Mouse (Mus musculus): ENCODE measurements at regions not wholly inside any gene's neighbourhood (a gene's known extent, or its start where the extent isn't known, plus 50 kb on each side); places are given as distances from the start of the nearest gene placed in this dataset.

DNA sequence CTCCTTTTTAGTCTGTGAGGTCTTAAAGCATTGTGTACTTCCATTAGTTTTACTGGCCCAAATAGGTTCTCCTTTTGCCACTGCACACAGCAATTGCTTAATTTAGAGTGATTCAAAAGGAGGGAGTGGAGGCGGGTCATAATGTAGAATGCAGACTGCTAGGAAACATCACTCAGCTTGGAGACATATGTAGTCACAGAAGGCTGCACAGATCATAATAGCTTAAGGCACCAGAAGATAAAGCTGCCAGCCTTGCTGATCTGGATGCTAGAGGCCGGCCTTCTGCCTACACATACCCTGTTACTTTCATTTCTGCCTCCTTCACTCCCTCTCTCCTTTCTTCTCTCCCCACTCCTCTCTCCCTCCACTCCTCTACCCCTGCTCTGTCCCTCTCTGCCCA lies 508.2 kb downstream of the Gm16223 start:
- no peaks in the 10 kb centered on the region for H3K9me3 ChIP-seq (replicated peaks; ENCODE audit: low read length)
- H3K27ac ChIP-seq (ENCODE audit: insufficient read depth, low read depth): no peak overlapping the region
- in situ Hi-C loops (cut with MboI; ENCODE audit: low pct_ligation_motif_present, low pct_unique_long_range_greater_than_20kb, low sequenced_read_pairs): no loop called here
- H3K9ac ChIP-seq (ENCODE audit: insufficient read depth, low read depth): no peak overlapping the region
- no peaks in the 10 kb centered on the region for H3K27me3 ChIP-seq (replicated peaks)
- H3K4me1 ChIP-seq (ENCODE audit: control insufficient read depth in 1 of 2, insufficient read depth in 2 of 2): no peaks in the 10 kb centered on the region
- no peak for TF ChIP-seq ZC3H11A (IDR thresholded peaks at IDR 0.05; ENCODE audit: low read depth, low read length)
- no peak for TF ChIP-seq TBP (conservative IDR thresholded peaks at IDR 0.05; ENCODE audit: low read depth, low read length)
- TF ChIP-seq PAX5 (IDR thresholded peaks at IDR 0.05; ENCODE audit: low read length): no peak
- no peak for TF ChIP-seq ZMIZ1 (IDR thresholded peaks at IDR 0.05; ENCODE audit: low read depth, low read length)
- TF ChIP-seq GABPA (IDR thresholded peaks at IDR 0.05; ENCODE audit: insufficient replicate concordance, low read depth, low read length): no peak
- no peak for TF ChIP-seq POLR2AphosphoS2 (IDR thresholded peaks at IDR 0.05; ENCODE audit: low read depth, low read length)
- no peak for TF ChIP-seq NRF1 (IDR thresholded peaks at IDR 0.05; ENCODE audit: low read depth, low read length)
- TF ChIP-seq BHLHE40 (IDR thresholded peaks at IDR 0.05; ENCODE audit: low read depth, low read length): no peak
- TF ChIP-seq MAFK (IDR thresholded peaks at IDR 0.05; ENCODE audit: insufficient replicate concordance, low read length): no peak
- TF ChIP-seq E2F4 (IDR thresholded peaks at IDR 0.05; ENCODE audit: insufficient replicate concordance, low read depth, low read length): no peak
- TF ChIP-seq USF2 (conservative IDR thresholded peaks at IDR 0.05; ENCODE audit: low read depth, low read length): no peak
- TF ChIP-seq UBTF (IDR thresholded peaks at IDR 0.05; ENCODE audit: low read depth, low read length): no peak
- no peaks in the 10 kb centered on the region for H3K79me2 ChIP-seq (replicated peaks; ENCODE audit: control insufficient read depth, extremely low read depth, insufficient read depth, poor library complexity, severe bottlenecking)
- no peak overlapping the region for H3K4me3 ChIP-seq (replicated peaks in 1 of 3; ENCODE audit: low read depth in 2 of 3, low read length in 2 of 3, poor library complexity in 1 of 3)
- no peaks in the 10 kb centered on the region for H3K36me3 ChIP-seq (replicated peaks in 1 of 2; ENCODE audit: control insufficient read depth in 1 of 2, insufficient read depth in 1 of 2, low read length in 1 of 2)
- no peak for DNase-seq (ENCODE audit: extremely low read depth)
- no peak overlapping the region for H3K4me2 ChIP-seq (ENCODE audit: insufficient read depth, low read depth, poor library complexity, severe bottlenecking)
- dilution Hi-C loops (cut with MboI; ENCODE audit: extremely low pct_ligation_motif_present, extremely low pct_unique_long_range_greater_than_20kb, low sequenced_read_pairs): no loop called here

GRCm38 (mm10) chr5:42578208-42578844 lies 510.6 kb downstream of the Gm16223 start:
- Histone ChIP-seq H3K4me3 (replicated peaks in 1 of 3; ENCODE audit: low read depth in 2 of 3, low read length in 2 of 3, poor library complexity in 1 of 3) (no peak overlapping the region), H3K9me3 (replicated peaks; ENCODE audit: low read length) (no peaks in the 10 kb centered on the region), H3K4me2 (ENCODE audit: insufficient read depth, low read depth, poor library complexity, severe bottlenecking) (no peak overlapping the region), H3K27me3 (replicated peaks) (no peaks in the 10 kb centered on the region), H3K27ac (ENCODE audit: insufficient read depth, low read depth) (no peak overlapping the region), H3K36me3 (replicated peaks in 1 of 2; ENCODE audit: control insufficient read depth in 1 of 2, insufficient read depth in 1 of 2, low read length in 1 of 2) (no peaks in the 10 kb centered on the region), H3K4me1 (ENCODE audit: control insufficient read depth in 1 of 2, insufficient read depth in 2 of 2) (no peaks in the 10 kb centered on the region), H3K79me2 (replicated peaks; ENCODE audit: control insufficient read depth, extremely low read depth, insufficient read depth, poor library complexity, severe bottlenecking) (no peaks in the 10 kb centered on the region), H3K9ac (ENCODE audit: insufficient read depth, low read depth) (no peak overlapping the region)
- no peak for DNase-seq (ENCODE audit: extremely low read depth)
- dilution Hi-C loops (cut with MboI; ENCODE audit: extremely low pct_ligation_motif_present, extremely low pct_unique_long_range_greater_than_20kb, low sequenced_read_pairs): no loop called here
- TF ChIP-seq ZC3H11A (IDR thresholded peaks at IDR 0.05; ENCODE audit: low read depth, low read length) (no peak), JUN (IDR thresholded peaks at IDR 0.05; ENCODE audit: insufficient read depth, low read depth, low read length) (no peak), MXI1 (IDR thresholded peaks at IDR 0.05; ENCODE audit: low read depth, low read length) (no peak), CHD2 (IDR thresholded peaks at IDR 0.05; ENCODE audit: low read length) (no peak), NELFE (IDR thresholded peaks at IDR 0.05; ENCODE audit: low read depth, low read length) (no peak)
- in situ Hi-C loops (cut with MboI; ENCODE audit: low pct_ligation_motif_present, low pct_unique_long_range_greater_than_20kb, low sequenced_read_pairs): no loop called here
